Mouse (Mus musculus): Measurements from ENCODE around the gene Mis18bp1. TPM values are rescaled to one million over a fixed set of nuclear protein-coding genes. Genes with fewer than 3 reads are reported as not detected.
A peak's percentile ranks its signal among the peaks of the same experiment; 100 is the strongest.
"Not testable (repeated sequence)": the region's sequence is repeated elsewhere in the genome, so short reads cannot be mapped to it uniquely, and the experiment has no call there.

Mis18bp1 gene
- 75.1 and 87.9 TPM in 2 replicates for polyA plus RNA-seq (2016; fragmentation: Nextera tagmentation; extraction: Ambion mirVana)

GRCm38 (mm10) chr12:65172021-65172951 is at the start of gene Mis18bp1:
TSS of gene Mis18bp1 (minus strand) at chr12:65172604.
- WGBS: under 1% methylated on average over 70 of the region's 70 CpGs
- Histone ChIP-seq H3K9me3 (replicated peaks) (no peaks in the 10 kb centered on the region), H3K4me3 (peak within 1 kb of the TSS; percentile 71)

GRCm38 (mm10) chr12:65216404-65216840 is 44.0 kb upstream of the Mis18bp1 start:
- no peaks in the 10 kb centered on the region for H3K9me3 ChIP-seq (replicated peaks)
- H3K36me3 ChIP-seq: no peaks in the 10 kb centered on the region
- H3K4me1 ChIP-seq: no peaks in the 10 kb centered on the region
- no peak for DNase-seq (ENCODE audit: low spot score)
- H3K27me3 ChIP-seq (ENCODE audit: low read depth, poor library complexity, severe bottlenecking): no peaks in the 10 kb centered on the region
- 90% methylated on average over 6 of the region's 6 CpGs for WGBS
- no peak overlapping the region for H3K4me3 ChIP-seq
- H3K27ac ChIP-seq: no peak overlapping the region

More at GRCm38 (mm10) chr12:65172021-65172951, at the start of gene Mis18bp1:
- peaks cover 12% of the 10 kb centered on the region for H3K36me3 ChIP-seq
- no peaks in the 10 kb centered on the region for H3K27me3 ChIP-seq (ENCODE audit: low read depth, poor library complexity, severe bottlenecking)
- peak within 1 kb of the TSS; percentile 93 for H3K27ac ChIP-seq
- DNase-seq (ENCODE audit: low spot score): peak; percentile 95
- H3K4me1 ChIP-seq: peaks cover 13% of the 10 kb centered on the region

DNA sequence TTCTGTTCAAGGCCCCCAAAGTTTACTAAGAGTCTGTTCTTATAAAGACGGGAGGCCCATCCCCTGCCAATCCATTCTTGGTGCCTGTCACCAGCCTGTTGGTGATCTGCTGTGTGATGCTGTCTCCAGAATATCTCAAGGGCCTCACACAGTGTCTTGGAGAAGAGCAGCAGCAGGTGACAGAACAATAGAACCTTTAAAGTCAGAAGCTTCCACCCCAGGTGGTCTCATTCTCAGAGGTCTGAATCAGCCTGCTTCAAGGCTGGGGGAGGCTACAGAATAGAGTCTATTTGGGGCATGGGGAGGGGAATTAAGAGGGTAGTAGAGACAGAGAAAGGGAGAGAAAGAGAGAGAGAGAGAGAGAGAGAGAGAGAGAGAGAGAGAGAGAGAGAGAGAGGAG is 34.0 kb upstream of the Mis18bp1 start:
- H3K27me3 ChIP-seq (ENCODE audit: low read depth, poor library complexity, severe bottlenecking): no peaks in the 10 kb centered on the region
- H3K4me1 ChIP-seq: no peaks in the 10 kb centered on the region
- H3K27ac ChIP-seq: no peak overlapping the region
- no peak overlapping the region for H3K4me3 ChIP-seq
- no peaks in the 10 kb centered on the region for H3K36me3 ChIP-seq
- H3K9me3 ChIP-seq (replicated peaks): no peaks in the 10 kb centered on the region
- DNase-seq (ENCODE audit: low spot score): no peak
- 70% methylated on average over 1 of the region's 1 CpGs for WGBS

- 95% methylated on average over 2 of the region's 2 CpGs for WGBS
- H3K27ac ChIP-seq: no peak overlapping the region
These were observed 29.4 kb upstream of the Mis18bp1 start for GRCm38 (mm10) chr12:65201812-65202211.

DNA sequence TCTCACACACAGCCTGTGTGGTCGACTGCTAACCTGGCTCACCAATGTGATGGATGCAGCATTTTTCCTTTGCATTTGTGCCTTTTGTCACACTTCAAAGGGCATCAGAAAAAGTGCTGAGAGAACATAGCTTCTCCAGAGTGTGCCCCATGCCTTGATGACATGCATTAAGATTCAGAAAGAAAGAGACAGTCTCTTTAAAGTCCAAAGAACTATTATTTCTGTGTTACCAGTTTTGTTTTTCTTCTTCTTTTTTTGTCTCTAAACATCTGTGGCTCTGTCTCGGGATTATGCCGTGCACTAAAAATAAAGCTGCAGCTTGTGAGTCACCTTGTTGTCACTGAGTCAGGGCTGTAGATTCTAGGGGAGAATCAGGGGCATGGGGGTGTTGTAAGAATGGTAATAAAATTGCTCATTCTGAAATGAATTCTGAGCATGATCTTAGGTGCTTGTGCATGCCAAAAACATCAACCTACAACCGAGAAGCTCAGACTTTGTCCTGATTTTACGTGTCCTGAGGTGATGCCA is 21.7 kb upstream of the Mis18bp1 start:
- H3K4me1 ChIP-seq: no peaks in the 10 kb centered on the region
- DNase-seq (ENCODE audit: low spot score): no peak
- WGBS: 84% methylated on average over 5 of the region's 5 CpGs
- no peaks in the 10 kb centered on the region for H3K36me3 ChIP-seq
- no peak overlapping the region for H3K27ac ChIP-seq
- H3K4me3 ChIP-seq: no peak overlapping the region
- no peaks in the 10 kb centered on the region for H3K9me3 ChIP-seq (replicated peaks)
- no peaks in the 10 kb centered on the region for H3K27me3 ChIP-seq (ENCODE audit: low read depth, poor library complexity, severe bottlenecking)

More at GRCm38 (mm10) chr12:65201812-65202211, 29.4 kb upstream of the Mis18bp1 start:
- H3K4me3 ChIP-seq: no peak overlapping the region
- H3K27me3 ChIP-seq (ENCODE audit: low read depth, poor library complexity, severe bottlenecking): no peaks in the 10 kb centered on the region
- H3K9me3 ChIP-seq (replicated peaks): no peaks in the 10 kb centered on the region
- H3K4me1 ChIP-seq: no peaks in the 10 kb centered on the region
- DNase-seq (ENCODE audit: low spot score): no peak
- no peaks in the 10 kb centered on the region for H3K36me3 ChIP-seq

- Histone ChIP-seq H3K27me3 (ENCODE audit: low read depth, poor library complexity, severe bottlenecking) (no peaks in the 10 kb centered on the region), H3K4me3 (no peak overlapping the region), H3K9me3 (replicated peaks) (no peaks in the 10 kb centered on the region), H3K4me1 (no peaks in the 10 kb centered on the region), H3K36me3 (no peaks in the 10 kb centered on the region), H3K27ac (no peak overlapping the region)
- WGBS: 84% methylated on average over 2 of the region's 2 CpGs
- DNase-seq (ENCODE audit: low spot score): no peak
These were observed 16.8 kb upstream of the Mis18bp1 start for GRCm38 (mm10) chr12:65189213-65189612.

GRCm38 (mm10) chr12:65187365-65187764 is 15.0 kb upstream of the Mis18bp1 start:
- DNase-seq (ENCODE audit: low spot score): no peak
- 62% methylated on average over 3 of the region's 3 CpGs for WGBS
- Histone ChIP-seq H3K27me3 (ENCODE audit: low read depth, poor library complexity, severe bottlenecking) (no peaks in the 10 kb centered on the region), H3K36me3 (no peaks in the 10 kb centered on the region), H3K4me3 (no peak overlapping the region), H3K4me1 (no peaks in the 10 kb centered on the region), H3K27ac (no peak overlapping the region), H3K9me3 (replicated peaks) (no peaks in the 10 kb centered on the region)

DNA sequence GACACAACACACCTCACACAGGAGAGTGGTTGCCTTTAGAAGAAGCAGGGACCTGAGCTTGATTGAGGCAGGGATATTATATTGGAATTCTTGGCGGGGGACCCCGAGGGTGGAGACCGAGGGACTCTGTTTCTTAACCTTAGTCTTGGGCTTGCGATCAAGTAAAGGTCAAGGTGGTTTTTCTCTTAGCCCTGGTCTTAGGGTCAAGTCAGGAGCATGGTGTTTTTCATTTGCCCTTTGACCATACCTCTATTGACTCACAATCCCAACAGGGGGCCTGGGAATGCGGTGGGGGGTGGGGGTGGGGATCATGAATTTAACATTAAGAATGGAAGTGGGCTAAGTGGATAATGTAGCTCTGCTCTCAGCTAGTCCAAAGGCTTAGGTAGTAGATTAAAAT is 1.3 kb upstream of the Mis18bp1 start:
- 90% methylated on average over 5 of the region's 5 CpGs for WGBS
- DNase-seq (ENCODE audit: low spot score): no peak
- Histone ChIP-seq H3K4me3 (no peak overlapping the region), H3K27me3 (ENCODE audit: low read depth, poor library complexity, severe bottlenecking) (no peaks in the 10 kb centered on the region), H3K36me3 (no peaks in the 10 kb centered on the region), H3K4me1 (peaks cover 13% of the 10 kb centered on the region), H3K9me3 (replicated peaks) (no peaks in the 10 kb centered on the region), H3K27ac (peak overlapping the region; percentile 93; the same call in 1 of the 2 replicates)

GRCm38 (mm10) chr12:65172959-65173358 is 555 bp upstream of the Mis18bp1 start:
- H3K4me1 ChIP-seq: peaks cover 13% of the 10 kb centered on the region
- WGBS: 33% methylated on average over 8 of the region's 8 CpGs

GRCm38 (mm10) chr12:65136121-65136520 is 36.3 kb downstream of the Mis18bp1 start:
- not testable (repeated sequence) for DNase-seq (ENCODE audit: low spot score); H3K27me3 ChIP-seq (ENCODE audit: low read depth, poor library complexity, severe bottlenecking); H3K4me1 ChIP-seq; H3K27ac ChIP-seq; H3K4me3 ChIP-seq; H3K9me3 ChIP-seq (replicated peaks)
- WGBS: 95% methylated on average over 4 of the region's 4 CpGs
- H3K36me3 ChIP-seq: peaks cover 96% of the 10 kb centered on the region

More at GRCm38 (mm10) chr12:65172959-65173358, 555 bp upstream of the Mis18bp1 start:
- not testable (repeated sequence) for H3K27me3 ChIP-seq (ENCODE audit: low read depth, poor library complexity, severe bottlenecking); H3K36me3 ChIP-seq; DNase-seq (ENCODE audit: low spot score); H3K9me3 ChIP-seq (replicated peaks)
- Histone ChIP-seq H3K27ac (peak overlapping the region; percentile 93), H3K4me3 (peak overlapping the region; percentile 71)

DNA sequence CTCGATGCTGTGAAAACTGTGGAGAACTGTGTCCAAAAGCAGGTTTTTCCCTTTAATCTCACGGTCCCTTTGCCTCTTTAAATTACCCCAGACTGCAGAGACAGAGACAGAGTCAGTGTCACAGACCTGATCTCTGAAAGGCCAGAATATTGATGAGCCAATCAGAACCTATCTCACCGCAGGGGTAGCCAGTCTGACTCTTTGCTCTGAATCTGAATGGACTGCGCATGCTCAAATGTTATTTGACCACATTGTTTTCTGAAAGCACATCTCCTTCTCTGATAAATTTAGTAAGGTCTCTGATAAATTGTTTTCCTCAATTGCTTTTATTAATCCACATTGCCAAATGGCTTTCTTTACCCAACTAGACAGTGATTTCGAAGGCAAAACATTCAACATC is 53.0 kb downstream of the Mis18bp1 start:
- no peaks in the 10 kb centered on the region for H3K4me1 ChIP-seq
- H3K4me3 ChIP-seq: no peak overlapping the region
- no peak overlapping the region for H3K27ac ChIP-seq
- peaks cover 99% of the 10 kb centered on the region for H3K36me3 ChIP-seq
- DNase-seq (ENCODE audit: low spot score): no peak
- no peaks in the 10 kb centered on the region for H3K9me3 ChIP-seq (replicated peaks)
- H3K27me3 ChIP-seq (ENCODE audit: low read depth, poor library complexity, severe bottlenecking): no peaks in the 10 kb centered on the region
- 93% methylated on average over 5 of the region's 5 CpGs for WGBS

DNA sequence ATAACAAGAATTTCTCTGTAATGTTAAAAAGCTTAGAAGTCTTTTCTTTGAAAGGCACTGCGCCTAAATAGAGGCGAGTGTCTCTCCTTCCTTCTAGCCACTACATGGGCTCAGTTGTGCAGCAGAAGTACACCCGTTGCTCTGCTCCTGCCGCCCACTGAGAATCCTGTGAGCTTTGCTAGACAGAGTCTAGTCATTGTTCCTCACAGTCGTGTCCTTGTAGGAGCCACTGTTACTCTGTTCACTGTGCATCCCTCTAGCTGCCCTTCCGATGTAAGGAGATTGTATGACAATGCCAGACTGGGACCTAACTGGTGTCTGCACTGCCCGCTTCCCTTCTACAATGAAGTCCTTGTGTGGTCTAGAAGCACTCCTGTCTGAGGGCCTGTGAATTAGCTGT is 53.4 kb downstream of the Mis18bp1 start:
- H3K27me3 ChIP-seq (ENCODE audit: low read depth, poor library complexity, severe bottlenecking): no peaks in the 10 kb centered on the region
- no peak overlapping the region for H3K4me3 ChIP-seq
- H3K9me3 ChIP-seq (replicated peaks): no peaks in the 10 kb centered on the region
- H3K4me1 ChIP-seq: no peaks in the 10 kb centered on the region
- WGBS: 91% methylated on average over 7 of the region's 7 CpGs
- no peak overlapping the region for H3K27ac ChIP-seq
- DNase-seq (ENCODE audit: low spot score): no peak
- peaks cover 99% of the 10 kb centered on the region for H3K36me3 ChIP-seq

DNA sequence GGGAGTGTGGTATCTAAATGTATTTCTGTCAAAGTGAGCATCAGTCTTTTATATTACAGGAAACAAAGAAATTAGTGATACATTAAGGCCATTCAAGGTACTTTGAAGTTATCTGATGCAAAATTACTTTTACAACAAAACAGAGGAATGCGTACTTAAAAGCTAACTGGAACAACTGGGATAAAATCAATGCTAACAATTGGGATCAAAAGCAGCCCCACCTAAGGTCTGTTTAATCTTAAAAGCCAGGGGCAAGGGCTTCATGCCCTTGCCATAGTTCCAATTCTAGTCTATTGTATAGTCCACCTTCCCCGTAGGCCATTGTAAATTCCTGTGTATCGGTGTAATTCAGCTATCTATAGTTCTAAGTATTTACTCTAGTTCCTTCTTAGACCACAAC is 57.4 kb downstream of the Mis18bp1 start:
- peaks cover 99% of the 10 kb centered on the region for H3K36me3 ChIP-seq
- 96% methylated on average over 3 of the region's 3 CpGs for WGBS
- not testable (repeated sequence) for DNase-seq (ENCODE audit: low spot score)

More for the DNA sequence above, 57.4 kb downstream of the Mis18bp1 start:
- not testable (repeated sequence) for H3K27me3 ChIP-seq (ENCODE audit: low read depth, poor library complexity, severe bottlenecking); H3K4me1 ChIP-seq; H3K27ac ChIP-seq; H3K4me3 ChIP-seq; H3K9me3 ChIP-seq (replicated peaks)

Measured in limb, embryonic 10.5 days (tissue).